Mouse (Mus musculus) retina, postnatal 7 days (tissue): ENCODE measurements around the gene Tsacc.

ENCODE experiments used
- DNase-seq: peaks from one replicate; pipeline ENCODE4 v3.0.0-alpha.2; 2012; ENCODE audit warnings: low read depth, low spot score

Tsacc gene

GRCm38 (mm10) chr3:88239446-88239845, 57.4 kb downstream of the Tsacc start:
- DNase-seq = no peak

GRCm38 (mm10) chr3:88238866-88239391, 57.9 kb downstream of the Tsacc start:
- DNase-seq = no peak

GRCm38 (mm10) chr3:88237556-88238194, 59.1 kb downstream of the Tsacc start:
- no peak for DNase-seq

GRCm38 (mm10) chr3:88237161-88237555, 59.6 kb downstream of the Tsacc start:
- no peak for DNase-seq

GRCm38 (mm10) chr3:88235616-88236015, 61.2 kb downstream of the Tsacc start:
- no peak for DNase-seq

- no peak for DNase-seq
Measured at GRCm38 (mm10) chr3:88235216-88235615, 61.6 kb downstream of the Tsacc start.

- no peak for DNase-seq
Measured at GRCm38 (mm10) chr3:88234041-88234440, 62.8 kb downstream of the Tsacc start.

GRCm38 (mm10) chr3:88232851-88233649, 63.7 kb downstream of the Tsacc start:
- no peak for DNase-seq
